Mouse (Mus musculus): ENCODE measurements around the gene March2.
"Not testable (repeated sequence)": the region's sequence is repeated elsewhere in the genome, so short reads cannot be mapped to it uniquely, and the experiment has no call there.

March2 gene

GRCm38 (mm10) chr17:33718384-33718881 lies at the start of gene March2:
TSS of gene March2 (minus strand) at chr17:33718670.
- DNase-seq (ENCODE audit: low spot score): peak; percentile 98

DNA sequence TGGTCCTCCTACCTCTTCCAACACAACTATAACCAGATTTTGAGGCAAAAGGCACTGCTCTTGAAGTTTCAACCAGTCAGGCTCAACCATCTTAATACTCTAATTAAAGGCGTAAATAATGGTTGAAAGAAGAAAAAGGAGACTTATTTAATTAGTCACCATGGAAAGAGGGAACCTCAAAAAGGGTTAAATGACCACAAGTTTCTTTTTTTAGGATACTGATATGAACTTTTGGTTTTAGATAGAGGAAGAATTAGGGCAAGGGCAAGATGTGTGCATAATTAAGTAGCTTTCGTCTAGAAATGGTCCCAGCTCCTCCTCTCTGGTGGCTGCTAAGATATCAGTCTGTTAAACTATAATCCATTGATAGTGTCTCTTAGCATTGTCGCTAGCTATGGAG lies 47.9 kb upstream of the March2 start:
- no peak for DNase-seq (ENCODE audit: low spot score)

DNA sequence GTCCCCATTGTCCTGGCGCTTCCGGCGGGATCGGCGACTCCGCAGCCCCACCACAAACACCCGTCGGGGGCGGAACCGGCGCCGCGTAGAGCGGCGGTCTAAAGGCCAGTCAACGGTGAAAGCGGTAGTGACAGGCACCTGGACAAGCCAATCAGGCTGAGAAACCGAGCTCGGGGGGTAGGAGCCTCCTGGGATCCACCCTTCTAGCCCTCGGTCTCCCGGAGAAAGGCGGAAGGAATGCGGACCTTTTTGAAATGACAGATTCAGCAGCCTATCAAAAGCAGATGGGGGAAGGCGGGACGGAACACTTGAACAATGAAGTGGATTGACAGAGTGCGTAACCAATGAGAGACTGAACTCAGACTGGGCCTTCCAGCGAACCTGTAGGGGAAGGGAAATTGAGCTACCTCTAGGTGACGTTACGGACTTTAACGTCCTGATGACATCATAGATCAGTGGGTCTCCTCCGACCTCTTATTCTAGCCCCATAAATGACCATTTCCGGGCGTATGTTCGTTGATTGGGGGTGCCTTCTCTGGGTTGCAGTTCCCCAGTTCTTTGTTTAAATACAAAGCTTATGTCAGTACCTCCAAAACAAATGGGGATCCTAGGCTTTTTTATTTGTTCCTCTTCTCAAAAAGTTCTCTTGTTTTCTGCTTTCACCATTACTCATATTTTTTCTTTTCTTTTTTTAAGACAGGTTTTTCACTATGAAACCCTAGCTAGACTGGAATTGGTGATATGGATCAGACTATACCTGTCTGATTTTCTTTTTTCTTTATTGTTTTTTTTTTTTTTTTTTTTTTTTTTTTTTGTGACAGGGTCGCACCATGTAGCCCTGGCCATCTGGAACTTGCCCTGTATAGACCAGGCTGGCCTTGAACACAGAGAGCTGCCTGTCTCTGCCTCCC lies 42.0 kb upstream of the March2 start, which contains the start of gene Rab11b:
TSS of gene Rab11b (minus strand) at position 276 of the 911 bp plus-strand sequence.
- DNase-seq (ENCODE audit: low spot score): peak; percentile 100

DNA sequence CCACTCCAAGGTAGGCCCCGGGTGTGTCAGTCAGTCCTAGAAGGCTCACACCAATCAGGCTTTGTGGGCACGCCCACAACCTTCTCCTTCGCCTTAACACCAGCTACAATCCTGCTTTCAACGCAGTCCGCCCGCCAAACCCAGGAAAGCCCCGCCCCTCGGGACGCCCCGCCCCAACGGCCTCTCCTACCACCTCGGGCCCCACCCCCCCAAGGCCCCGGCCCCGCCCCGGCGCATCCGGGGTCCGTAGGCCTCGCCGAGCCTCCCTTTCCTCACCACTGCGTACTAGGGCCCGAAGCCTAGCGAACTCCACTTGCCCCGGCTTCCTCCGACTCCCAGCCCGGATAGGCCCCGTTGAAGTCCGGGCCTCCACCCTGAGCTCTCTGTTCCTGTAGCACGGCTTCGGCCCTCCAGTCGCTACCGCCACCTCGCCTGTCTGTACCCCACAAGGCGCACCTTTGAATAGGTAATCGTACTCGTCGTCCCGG lies 41.3 kb upstream of the March2 start:
- DNase-seq (ENCODE audit: low spot score): peak; percentile 95

- peak; percentile 31 for DNase-seq (ENCODE audit: low spot score)
Measured at GRCm38 (mm10) chr17:33757231-33757630, 38.8 kb upstream of the March2 start.

DNA sequence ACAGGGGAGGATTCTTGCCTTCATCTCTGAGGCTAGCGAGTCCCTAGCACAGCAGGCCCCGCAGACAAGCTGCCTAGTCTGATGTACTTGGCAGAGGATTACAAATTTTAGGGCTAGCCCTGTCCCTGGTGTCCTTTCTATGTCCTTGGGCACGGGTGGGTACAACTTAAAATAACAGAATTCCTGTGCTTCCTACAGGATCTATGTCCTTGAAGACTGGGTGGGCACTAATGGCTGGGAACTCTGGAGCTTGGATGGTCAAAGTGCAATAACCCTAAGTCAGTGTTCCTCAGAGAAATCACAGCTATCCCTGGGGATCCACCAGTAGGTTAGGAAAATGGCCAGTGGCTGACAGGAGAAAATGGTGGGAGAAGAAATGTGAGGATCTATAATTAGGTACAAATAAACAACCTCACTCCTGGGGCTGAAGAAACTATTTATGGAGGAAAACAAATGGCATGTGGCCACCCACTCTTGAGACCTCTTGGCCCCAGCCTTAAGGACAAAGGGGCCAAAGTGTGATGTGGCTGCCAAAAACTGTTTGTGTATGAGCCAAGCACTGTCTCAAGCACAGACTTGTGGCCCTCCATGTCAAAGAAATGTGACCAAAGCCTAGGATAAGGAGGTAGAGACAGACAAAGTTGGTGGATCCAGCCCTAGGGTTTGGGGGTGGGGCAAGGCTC lies 37.8 kb upstream of the March2 start:
- no peak for DNase-seq (ENCODE audit: low spot score)

GRCm38 (mm10) chr17:33755418-33756107 lies 37.1 kb upstream of the March2 start:
- no peak for DNase-seq (ENCODE audit: low spot score)

- no peak for DNase-seq (ENCODE audit: low spot score)
Measured at GRCm38 (mm10) chr17:33754656-33755055, 36.2 kb upstream of the March2 start.

- no peak for DNase-seq (ENCODE audit: low spot score)
Measured at GRCm38 (mm10) chr17:33752297-33752696, 33.8 kb upstream of the March2 start.

DNA sequence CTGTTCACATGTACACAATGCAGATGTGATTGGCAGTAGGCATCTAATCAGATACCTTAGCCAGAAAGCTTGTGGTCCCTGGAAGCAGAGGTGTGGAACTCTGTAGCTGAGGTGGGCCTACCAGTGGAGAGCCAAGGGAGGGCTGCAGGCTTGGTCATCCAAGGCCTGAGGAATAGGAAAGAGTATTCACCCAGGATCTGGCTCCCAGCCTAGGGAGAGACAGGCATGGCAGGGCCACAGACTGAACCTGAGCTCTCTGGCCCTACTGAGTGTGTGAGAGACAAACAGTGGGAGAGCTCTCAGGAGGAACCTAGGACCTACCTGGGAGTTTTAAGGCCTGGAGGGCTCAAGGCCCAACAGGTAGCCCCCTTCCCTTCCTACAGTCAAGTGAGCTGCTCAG lies 32.7 kb upstream of the March2 start:
- no peak for DNase-seq (ENCODE audit: low spot score)

- DNase-seq (ENCODE audit: low spot score): no peak
Measured at GRCm38 (mm10) chr17:33749451-33749850, 31.0 kb upstream of the March2 start.

- peak; percentile 45 for DNase-seq (ENCODE audit: low spot score)
Measured at GRCm38 (mm10) chr17:33746011-33746410, 27.5 kb upstream of the March2 start.

DNA sequence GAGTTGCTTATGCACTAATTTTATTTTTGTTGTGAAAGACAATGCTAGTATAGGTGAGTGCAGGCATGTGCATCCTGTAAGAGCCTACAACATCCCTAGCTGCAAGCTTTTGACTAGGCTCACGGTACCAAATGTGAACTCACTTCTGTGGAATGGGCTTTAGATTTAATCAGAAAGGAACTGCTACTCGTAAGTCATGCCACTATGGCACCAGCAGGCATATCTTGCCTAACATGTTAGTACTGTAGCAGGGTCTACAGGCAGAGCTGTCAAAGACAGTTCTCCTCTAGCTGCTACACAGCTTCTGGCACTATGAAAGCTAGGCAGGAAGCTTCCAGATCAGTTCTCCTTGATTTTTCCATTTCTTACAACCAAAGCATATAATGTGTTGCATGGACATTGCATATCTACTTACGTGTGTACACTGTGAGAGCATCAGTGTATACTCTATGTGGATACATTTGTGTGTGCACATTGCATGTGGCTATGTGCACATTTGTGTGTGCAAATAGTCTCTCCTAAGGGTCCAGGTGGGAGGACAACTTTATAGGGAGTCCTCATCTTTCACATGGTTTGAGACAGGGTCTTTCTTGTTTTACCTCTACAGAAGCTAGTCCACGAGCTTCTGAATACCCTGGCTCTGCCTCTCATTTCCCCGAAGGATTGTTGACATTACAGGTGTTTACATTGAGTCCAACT lies 26.4 kb upstream of the March2 start:
- no peak for DNase-seq (ENCODE audit: low spot score)

DNA sequence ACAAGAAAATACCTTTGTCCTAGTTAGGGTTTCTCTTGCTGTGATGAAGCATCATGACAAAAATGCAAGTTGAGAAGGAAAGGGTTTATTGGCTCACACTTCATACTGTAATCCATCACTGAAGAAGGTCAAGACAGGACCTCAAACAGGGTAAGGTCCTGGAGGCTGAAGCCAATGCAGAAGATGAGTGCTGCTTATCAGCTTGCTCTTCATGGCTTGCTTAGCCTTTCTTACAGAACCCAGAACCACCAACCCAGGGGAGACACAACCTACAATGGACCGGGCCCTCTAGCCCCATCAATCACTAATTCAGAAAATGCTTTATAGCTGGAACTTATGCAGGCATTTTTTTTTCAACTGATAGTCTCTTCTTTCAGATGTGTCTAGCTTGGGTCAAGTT lies 23.9 kb upstream of the March2 start:
- no peak for DNase-seq (ENCODE audit: low spot score)

DNA sequence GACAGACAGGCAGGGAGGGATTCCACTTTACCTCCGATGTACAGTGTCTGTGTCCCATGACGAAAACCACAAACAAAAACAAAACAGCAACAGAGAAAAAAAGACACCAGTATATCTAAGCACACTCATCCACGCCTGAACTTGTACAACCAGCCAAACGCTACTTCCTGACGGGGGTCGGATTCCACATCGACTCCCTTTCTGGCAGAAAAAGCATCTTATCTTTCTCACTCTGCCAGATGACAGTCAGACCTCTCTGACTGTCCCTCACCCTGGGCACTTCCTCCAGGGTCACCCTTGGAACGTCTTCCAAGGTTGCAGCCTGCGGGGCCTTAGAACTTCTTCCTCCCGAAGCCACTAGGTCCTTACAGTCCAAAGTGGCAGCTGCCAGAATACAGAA lies 15.1 kb upstream of the March2 start:
- not testable (repeated sequence) for DNase-seq (ENCODE audit: low spot score)

DNA sequence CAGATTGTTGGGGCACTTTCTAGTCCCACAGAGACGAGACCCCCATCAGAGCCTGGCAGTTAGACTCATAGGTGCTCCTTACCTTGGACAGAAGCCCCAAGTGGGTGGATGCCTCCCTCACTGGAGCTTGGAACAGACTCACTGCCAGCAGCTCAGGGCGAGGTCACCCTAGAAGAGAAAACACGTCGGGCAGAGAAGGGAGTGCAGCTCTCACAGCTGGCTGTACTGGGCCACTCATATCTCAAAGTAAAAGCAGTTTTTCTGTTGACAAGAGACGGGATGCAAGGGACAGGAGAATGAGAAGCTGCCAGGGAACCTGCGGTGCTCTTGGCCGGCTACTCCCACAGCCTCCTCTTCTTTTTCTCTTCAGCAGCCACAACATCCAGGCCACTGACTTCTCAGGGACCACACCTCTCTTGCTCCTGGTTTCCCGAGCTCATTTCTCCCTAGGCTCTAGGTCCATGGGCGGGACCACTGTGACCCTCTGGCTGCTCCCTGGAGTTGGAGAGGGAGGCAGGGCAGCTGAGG lies 14.2 kb upstream of the March2 start:
- DNase-seq (ENCODE audit: low spot score): not testable (repeated sequence)

DNA sequence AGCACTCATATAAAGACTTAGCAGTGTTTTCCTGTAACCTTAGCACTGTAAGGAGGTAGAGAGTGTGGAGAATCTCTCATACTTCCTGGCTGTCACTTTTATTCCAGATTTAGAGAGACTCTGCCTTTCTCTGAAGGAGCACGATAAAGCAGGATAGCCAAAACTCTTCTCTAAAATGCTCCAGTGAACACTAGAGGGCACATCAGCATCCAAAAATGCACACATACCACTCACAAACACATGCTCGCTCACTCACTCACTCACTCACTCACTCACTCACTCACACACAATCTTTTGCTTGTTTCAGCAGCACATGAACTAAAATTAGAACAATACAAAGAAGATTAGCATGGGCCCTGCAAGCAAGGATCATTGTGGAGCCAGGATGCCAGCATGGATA lies 10.7 kb upstream of the March2 start:
- DNase-seq (ENCODE audit: low spot score): no peak

- DNase-seq (ENCODE audit: low spot score): no peak
Measured at GRCm38 (mm10) chr17:33728396-33728795, 9.9 kb upstream of the March2 start.

- DNase-seq (ENCODE audit: low spot score): no peak
Measured at GRCm38 (mm10) chr17:33719736-33720378, 1.4 kb upstream of the March2 start.

DNA sequence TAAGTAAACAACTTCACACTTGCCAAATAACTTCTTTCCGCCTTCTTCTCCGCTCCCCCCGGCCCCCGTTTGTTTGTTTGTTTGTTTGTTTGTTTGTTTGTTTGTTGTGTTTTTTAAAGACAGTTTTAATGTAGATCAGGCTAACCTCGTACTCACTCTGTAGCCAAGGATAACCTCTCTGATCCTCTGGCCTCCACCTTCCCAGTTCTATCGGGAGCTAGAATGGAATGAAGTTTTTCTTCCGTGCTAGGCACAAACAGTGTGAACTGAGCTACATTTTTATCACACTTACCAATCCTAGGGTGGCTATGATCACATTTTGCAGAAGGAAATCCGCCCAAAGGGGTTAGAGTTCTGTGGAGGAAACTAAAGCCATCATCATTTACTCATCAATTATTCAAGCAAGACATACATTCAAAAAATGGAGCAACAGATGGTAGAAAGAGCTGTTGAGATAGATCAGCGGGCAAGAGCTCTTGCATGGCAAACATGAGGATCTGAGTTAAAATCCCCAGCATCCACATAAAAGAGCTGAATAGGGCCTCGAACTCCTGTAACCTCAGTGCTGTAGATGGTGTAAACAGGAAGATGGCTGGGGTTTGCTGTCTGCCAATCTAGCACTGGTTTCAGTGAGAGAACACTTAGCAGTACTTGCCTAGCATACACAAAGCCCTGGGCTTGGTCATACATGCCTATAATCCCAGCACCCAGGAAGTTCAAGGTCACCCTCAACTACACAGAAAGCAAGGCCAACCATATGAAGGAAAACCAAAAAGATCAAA lies 665 bp upstream of the March2 start:
- no peak for DNase-seq (ENCODE audit: low spot score)
